Mouse (Mus musculus) heart, adult 2 months (tissue): ENCODE measurements around the gene Adgrg3. TPM values are rescaled to one million over a fixed set of nuclear protein-coding genes. Genes with fewer than 3 reads are reported as not detected.

ENCODE experiments used
- DNase-seq, 2 experiments: peaks; one replicate each; pipeline ENCODE4 v3.0.0; 2021
- H3K27ac ChIP-seq: fragments of 200-600 bp; 2 replicates; pipeline ENCODE4 v1.8.1; 2022
- H3K27me3 ChIP-seq: fragments of 200-500 bp; 2 replicates; pipeline ENCODE4 v1.6.1; 2012; ENCODE audit warnings: mild to moderate bottlenecking, low read length, inconsistent platforms, mixed read lengths; ENCODE audit not compliant: control insufficient read depth, insufficient read depth
- H3K36me3 ChIP-seq: fragments of 200-500 bp; 2 replicates; pipeline ENCODE4 v1.6.1; 2012; ENCODE audit warnings: low read length, inconsistent platforms; ENCODE audit not compliant: control insufficient read depth, insufficient read depth
- H3K4me1 ChIP-seq: fragments of 200-500 bp; 2 replicates; pipeline ENCODE4 v1.6.1; 2011; ENCODE audit warnings: low read length; ENCODE audit not compliant: control insufficient read depth, insufficient read depth
- H3K4me3 ChIP-seq: fragments of 200-600 bp; 2 replicates; pipeline ENCODE4 v1.8.1; 2022
- H3K79me2 ChIP-seq: fragments of 200-500 bp; replicated peaks from 2 replicates; pipeline ENCODE4 v1.6.1; 2012; ENCODE audit warnings: mild to moderate bottlenecking, inconsistent platforms, low read length, moderate library complexity, mixed read lengths; ENCODE audit not compliant: control insufficient read depth, insufficient read depth
- H3K9ac ChIP-seq: fragments of 200-500 bp; 2 replicates; pipeline ENCODE4 v1.6.1; 2012; ENCODE audit warnings: low read depth, mild to moderate bottlenecking, control low read depth, inconsistent platforms, low read length, mixed read lengths
- CTCF ChIP-seq: fragments of 200-600 bp; IDR thresholded peaks from 2 replicates; pipeline ENCODE4 v1.8.1; 2022; ENCODE audit warnings: antibody characterized with exemption, mild to moderate bottlenecking, moderate library complexity
- EP300 ChIP-seq: fragments of 200-500 bp; IDR thresholded peaks from 2 replicates; pipeline ENCODE4 v1.6.1; 2011; ENCODE audit warnings: low read depth, low read length, control low read depth; ENCODE audit not compliant: insufficient read depth
- POLR2A ChIP-seq: fragments of 200-500 bp; IDR thresholded peaks from 2 replicates; pipeline ENCODE4 v1.6.1; 2011; ENCODE audit warnings: mild to moderate bottlenecking, low read depth, low read length, control low read depth; ENCODE audit not compliant: insufficient read depth
- WGBS: fragments of 180-500 bp; shearing (Covaris S2); methylation state at CpG from one replicate; pipeline ENCODE4 v1.1.7; 2018; 5-methylcytosine and 5-hydroxymethylcytosine counted together
- intact Hi-C: fragments of 180-260 bp; cut with DNase I; formaldehyde crosslinking; loops from one replicate; pipeline ENCODE4 v1.15.1; 2025
- polyA plus RNA-seq: library from polyadenylated mRNA; depleted of rRNA; stranded (reverse); fragments of >200 nt; gene quantifications from 2 replicates; pipeline ENCODE4 v1.2.3, GENCODE M21; 2012; rRNA removed
- total RNA-seq, 2 experiments: library from RNA; stranded (reverse); gene quantifications; 2 replicates each; pipeline ENCODE4 v1.2.3; 2021

The Adgrg3 gene
- total and polyA plus RNA-seq, 3 experiments = 1.3 to 4.3 (median 2.5) TPM

- Histone ChIP-seq H3K4me3 (no peak overlapping the region), H3K36me3 (no peaks in the 10 kb centered on the region), H3K79me2 (no peaks in the 10 kb centered on the region), H3K27ac (no peak overlapping the region), H3K4me1 (no peaks in the 10 kb centered on the region), H3K9ac (no peak overlapping the region), H3K27me3 (no peaks in the 10 kb centered on the region)
- intact Hi-C loops = no loop called here
- TF ChIP-seq POLR2A (no peak), EP300 (no peak), CTCF (no peak)
- DNase-seq = no peak
- 40% methylated on average over 4 of the region's 4 CpGs for WGBS
Measured at GRCm38 (mm10) chr8:95093574-95093973, 76.1 kb downstream of the Adgrg3 start.

Other genes starting within 250 kb of the Adgrg3 start
- gene Cx3cl1, start 245.7 kb upstream of the Adgrg3 start, total RNA-seq = 1 to 10 TPM; 5.1 to 5.4 TPM
- 11.3 and 12.0 TPM in 2 replicates for gene Cx3cl1, start 245.7 kb upstream of the Adgrg3 start, polyA plus RNA-seq
- gene Ccl17, start 207.2 kb upstream of the Adgrg3 start, total RNA-seq = not detected
- gene Ccl17, start 207.2 kb upstream of the Adgrg3 start, polyA plus RNA-seq = 0.62 TPM in 1 of 2 replicates, not detected in the other
- gene Coq9, start 179.4 kb upstream of the Adgrg3 start, total RNA-seq = 100 to 1,000 TPM; 545 to 681 TPM
- gene Coq9, start 179.4 kb upstream of the Adgrg3 start, polyA plus RNA-seq = 823 and 843 TPM in 2 replicates
- gene Ciapin1, start 179.3 kb upstream of the Adgrg3 start, total RNA-seq = 10 to 100 TPM; 81.9 to 98.6 TPM
- 57.2 TPM in 2 replicates for gene Ciapin1, start 179.3 kb upstream of the Adgrg3 start, polyA plus RNA-seq
- 10 to 100 TPM; 55.9 to 69.5 TPM for gene Polr2c, start 160.2 kb upstream of the Adgrg3 start, total RNA-seq
- gene Polr2c, start 160.2 kb upstream of the Adgrg3 start, polyA plus RNA-seq = 142 and 198 TPM in 2 replicates
- 10 to 100 TPM; 13.7 to 14.8 TPM for gene Dok4, start 141.4 kb upstream of the Adgrg3 start, total RNA-seq
- 23.0 and 36.2 TPM in 2 replicates for gene Dok4, start 141.4 kb upstream of the Adgrg3 start, polyA plus RNA-seq
- 1 to 10 TPM; 5.0 to 5.7 TPM for gene Ccdc102a, start 99.6 kb upstream of the Adgrg3 start, total RNA-seq
- 5.2 and 6.4 TPM in 2 replicates for gene Ccdc102a, start 99.6 kb upstream of the Adgrg3 start, polyA plus RNA-seq
- gene Adgrg5, start 94.0 kb upstream of the Adgrg3 start, total RNA-seq = under 1 TPM; 0.08 to 0.27 TPM
- gene Adgrg5, start 94.0 kb upstream of the Adgrg3 start, polyA plus RNA-seq = 0.62 and 0.97 TPM in 2 replicates
- gene Adgrg1, start 42.9 kb upstream of the Adgrg3 start, total RNA-seq = 10 to 100 TPM; 52.1 to 67.8 TPM
- 96.1 and 107 TPM in 2 replicates for gene Adgrg1, start 42.9 kb upstream of the Adgrg3 start, polyA plus RNA-seq
- gene Drc7, start 37.4 kb downstream of the Adgrg3 start, total RNA-seq = not detected
- 0.41 TPM in 1 of 2 replicates, not detected in the other for gene Drc7, start 37.4 kb downstream of the Adgrg3 start, polyA plus RNA-seq
- 1 to 10 TPM; 4.5 to 5.9 TPM for gene Katnb1, start 63.5 kb downstream of the Adgrg3 start, total RNA-seq
- 8.7 and 9.1 TPM in 2 replicates for gene Katnb1, start 63.5 kb downstream of the Adgrg3 start, polyA plus RNA-seq
- 10 to 100 TPM; 76.2 to 93.4 TPM for gene Kifc3, start 185.1 kb downstream of the Adgrg3 start, total RNA-seq
- gene Kifc3, start 185.1 kb downstream of the Adgrg3 start, polyA plus RNA-seq = 58.7 and 64.9 TPM in 2 replicates